Mouse (Mus musculus): ENCODE data around the gene Slc38a1. TPM values are rescaled to one million over a fixed set of nuclear protein-coding genes. Genes with fewer than 3 reads are reported as not detected.

Gene Slc38a1
- polyA plus RNA-seq (2014; fragmentation: Nextera tagmentation; extraction: Ambion mirVana): 46.1 and 56.2 TPM in 2 replicates

GRCm38 (mm10) chr15:96642436-96643405 lies at the start of gene Slc38a1:
Gene Slc38a1, minus strand, starts transcription at chr15:96642913.
- peak within 1 kb of the TSS; percentile 94 for H3K27ac ChIP-seq (replicated peaks; ENCODE audit: low read depth, low read length)
- no peaks in the 10 kb centered on the region for H3K36me3 ChIP-seq (ENCODE audit: control insufficient read depth, insufficient read depth, low read length)
- peak within 1 kb of the TSS; percentile 79 for H3K4me3 ChIP-seq (ENCODE audit: low read depth, low read length)
- WGBS: under 1% methylated on average over 39 of the region's 70 CpGs
- H3K4me1 ChIP-seq (ENCODE audit: control insufficient read depth, insufficient read depth, low read length): peaks cover 19% of the 10 kb centered on the region
- peak; percentile 92 for DNase-seq (ENCODE audit: low spot score)
- H3K27me3 ChIP-seq (replicated peaks; ENCODE audit: control insufficient read depth, insufficient read depth, low read length): no peaks in the 10 kb centered on the region
- peak within 1 kb of the TSS; percentile 90 for H3K9ac ChIP-seq (ENCODE audit: low read depth, low read length)
- H3K4me2 ChIP-seq (ENCODE audit: low read depth, low read length): peak within 1 kb of the TSS; percentile 94
- peak; percentile 76 for ATAC-seq (ENCODE audit: low read depth)
- no peaks in the 10 kb centered on the region for H3K9me3 ChIP-seq (ENCODE audit: control insufficient read depth, low read length)

DNA sequence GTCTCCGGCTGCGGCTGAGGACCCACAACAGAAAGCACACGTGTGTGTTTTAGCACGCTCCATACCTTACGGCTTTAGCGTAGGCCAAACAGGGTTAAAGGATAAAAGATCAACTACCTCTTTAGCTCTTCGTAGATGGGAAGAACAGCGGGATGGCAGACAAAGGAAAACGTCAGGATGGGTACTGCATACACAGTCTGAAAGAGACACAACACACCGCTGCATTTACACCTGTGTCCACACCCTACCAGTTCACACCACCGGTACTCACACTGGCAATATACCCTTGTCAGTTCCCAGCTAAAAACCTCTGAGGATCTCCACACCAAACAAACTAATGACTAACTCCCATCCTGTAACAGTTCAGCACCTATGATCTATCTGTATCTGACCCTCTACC lies 49.7 kb upstream of the Slc38a1 start:
- no peak for ATAC-seq (ENCODE audit: low read depth)
- no peak overlapping the region for H3K27ac ChIP-seq (replicated peaks; ENCODE audit: low read depth, low read length)
- peaks cover 14% of the 10 kb centered on the region for H3K4me1 ChIP-seq (ENCODE audit: control insufficient read depth, insufficient read depth, low read length)
- H3K4me2 ChIP-seq (ENCODE audit: low read depth, low read length): no peak overlapping the region
- no peak for DNase-seq (ENCODE audit: low spot score)
- WGBS: 93% methylated on average over 11 of the region's 11 CpGs
- H3K4me3 ChIP-seq (ENCODE audit: low read depth, low read length): no peak overlapping the region
- no peaks in the 10 kb centered on the region for H3K9me3 ChIP-seq (ENCODE audit: control insufficient read depth, low read length)
- peaks cover 97% of the 10 kb centered on the region for H3K36me3 ChIP-seq (ENCODE audit: control insufficient read depth, insufficient read depth, low read length)
- no peaks in the 10 kb centered on the region for H3K27me3 ChIP-seq (replicated peaks; ENCODE audit: control insufficient read depth, insufficient read depth, low read length)
- no peak overlapping the region for H3K9ac ChIP-seq (ENCODE audit: low read depth, low read length)

GRCm38 (mm10) chr15:96691381-96691780 lies 48.7 kb upstream of the Slc38a1 start:
- 89% methylated on average over 15 of the region's 15 CpGs for WGBS
- Histone ChIP-seq H3K9ac (ENCODE audit: low read depth, low read length) (no peak overlapping the region), H3K4me3 (ENCODE audit: low read depth, low read length) (no peak overlapping the region), H3K36me3 (ENCODE audit: control insufficient read depth, insufficient read depth, low read length) (peaks cover 94% of the 10 kb centered on the region), H3K9me3 (ENCODE audit: control insufficient read depth, low read length) (no peaks in the 10 kb centered on the region), H3K27me3 (replicated peaks; ENCODE audit: control insufficient read depth, insufficient read depth, low read length) (no peaks in the 10 kb centered on the region), H3K4me2 (ENCODE audit: low read depth, low read length) (no peak overlapping the region), H3K27ac (replicated peaks; ENCODE audit: low read depth, low read length) (no peak overlapping the region), H3K4me1 (ENCODE audit: control insufficient read depth, insufficient read depth, low read length) (peaks cover 4% of the 10 kb centered on the region; the same call in 1 of the 2 replicates)
- DNase-seq (ENCODE audit: low spot score) (no peak), ATAC-seq (ENCODE audit: low read depth) (no peak)

GRCm38 (mm10) chr15:96690829-96691228 lies 48.1 kb upstream of the Slc38a1 start:
- Histone ChIP-seq H3K4me1 (ENCODE audit: control insufficient read depth, insufficient read depth, low read length) (no peaks in the 10 kb centered on the region), H3K9ac (ENCODE audit: low read depth, low read length) (no peak overlapping the region), H3K27me3 (replicated peaks; ENCODE audit: control insufficient read depth, insufficient read depth, low read length) (no peaks in the 10 kb centered on the region), H3K36me3 (ENCODE audit: control insufficient read depth, insufficient read depth, low read length) (peaks cover 89% of the 10 kb centered on the region), H3K4me3 (ENCODE audit: low read depth, low read length) (no peak overlapping the region), H3K4me2 (ENCODE audit: low read depth, low read length) (no peak overlapping the region), H3K9me3 (ENCODE audit: control insufficient read depth, low read length) (no peaks in the 10 kb centered on the region), H3K27ac (replicated peaks; ENCODE audit: low read depth, low read length) (no peak overlapping the region)
- 88% methylated on average over 13 of the region's 13 CpGs for WGBS
- DNase-seq (ENCODE audit: low spot score) (no peak), ATAC-seq (ENCODE audit: low read depth) (no peak)

GRCm38 (mm10) chr15:96689919-96690318 lies 47.2 kb upstream of the Slc38a1 start:
- H3K36me3 ChIP-seq (ENCODE audit: control insufficient read depth, insufficient read depth, low read length): peaks cover 80% of the 10 kb centered on the region
- no peaks in the 10 kb centered on the region for H3K9me3 ChIP-seq (ENCODE audit: control insufficient read depth, low read length)
- no peaks in the 10 kb centered on the region for H3K27me3 ChIP-seq (replicated peaks; ENCODE audit: control insufficient read depth, insufficient read depth, low read length)
- H3K4me2 ChIP-seq (ENCODE audit: low read depth, low read length): no peak overlapping the region
- ATAC-seq (ENCODE audit: low read depth) (no peak), DNase-seq (ENCODE audit: low spot score) (no peak)
- no peak overlapping the region for H3K4me3 ChIP-seq (ENCODE audit: low read depth, low read length)
- 88% methylated on average over 9 of the region's 9 CpGs for WGBS
- H3K9ac ChIP-seq (ENCODE audit: low read depth, low read length): no peak overlapping the region
- no peaks in the 10 kb centered on the region for H3K4me1 ChIP-seq (ENCODE audit: control insufficient read depth, insufficient read depth, low read length)
- H3K27ac ChIP-seq (replicated peaks; ENCODE audit: low read depth, low read length): no peak overlapping the region

DNA sequence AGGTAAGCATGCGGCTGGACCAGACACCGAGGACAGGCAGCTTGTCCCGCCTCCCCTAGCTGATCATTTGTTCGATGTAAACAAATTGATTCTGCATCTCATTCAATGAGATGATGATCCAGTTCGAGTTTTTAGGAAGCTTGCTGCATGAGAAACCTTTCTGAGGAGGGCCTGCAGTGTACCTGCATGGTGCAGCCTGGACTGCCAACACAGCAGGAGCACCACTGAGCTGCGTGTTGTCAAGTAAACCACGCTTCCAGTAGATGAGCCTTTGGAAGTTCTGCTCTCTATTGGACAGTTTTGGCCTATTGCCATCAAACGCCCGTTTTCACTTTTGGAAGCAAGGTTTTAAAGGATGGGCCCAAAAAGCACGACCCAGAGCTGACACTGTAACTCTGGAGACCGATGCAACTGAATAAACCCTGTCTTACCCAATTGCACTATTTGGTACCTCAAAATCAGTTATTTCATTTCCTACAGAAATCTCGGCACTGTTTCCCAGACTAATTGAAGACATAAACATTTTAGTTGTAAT lies 46.1 kb upstream of the Slc38a1 start:
- 90% methylated on average over 12 of the region's 12 CpGs for WGBS
- H3K4me3 ChIP-seq (ENCODE audit: low read depth, low read length): no peak overlapping the region
- H3K9ac ChIP-seq (ENCODE audit: low read depth, low read length): no peak overlapping the region
- peaks cover 4% of the 10 kb centered on the region; the same call in 1 of the 2 replicates for H3K4me1 ChIP-seq (ENCODE audit: control insufficient read depth, insufficient read depth, low read length)
- DNase-seq (ENCODE audit: low spot score): no peak
- H3K36me3 ChIP-seq (ENCODE audit: control insufficient read depth, insufficient read depth, low read length): peaks cover 69% of the 10 kb centered on the region
- H3K27ac ChIP-seq (replicated peaks; ENCODE audit: low read depth, low read length): no peak overlapping the region
- no peaks in the 10 kb centered on the region for H3K27me3 ChIP-seq (replicated peaks; ENCODE audit: control insufficient read depth, insufficient read depth, low read length)
- H3K4me2 ChIP-seq (ENCODE audit: low read depth, low read length): no peak overlapping the region
- no peak for ATAC-seq (ENCODE audit: low read depth)
- no peaks in the 10 kb centered on the region for H3K9me3 ChIP-seq (ENCODE audit: control insufficient read depth, low read length)

DNA sequence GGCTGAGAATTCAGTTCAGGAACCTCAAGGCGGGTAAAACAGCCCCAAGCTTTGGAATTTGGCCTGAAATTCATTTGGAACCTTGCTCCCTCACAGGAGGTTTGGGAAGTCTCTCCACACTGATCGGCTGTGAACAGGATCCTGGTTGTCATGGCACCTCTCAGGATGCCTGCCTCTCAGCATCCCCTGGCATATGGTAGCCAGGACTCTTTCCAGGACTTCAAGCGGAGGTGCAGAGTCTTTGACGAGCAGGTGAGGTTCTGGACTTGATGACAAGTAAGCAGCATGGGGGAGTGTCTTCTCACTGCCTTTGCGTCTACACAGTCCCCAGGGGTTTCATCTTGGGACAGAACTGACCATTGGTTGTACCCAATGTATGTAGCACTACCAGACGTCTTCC lies 45.3 kb upstream of the Slc38a1 start:
- Histone ChIP-seq H3K9me3 (ENCODE audit: control insufficient read depth, low read length) (no peaks in the 10 kb centered on the region), H3K36me3 (ENCODE audit: control insufficient read depth, insufficient read depth, low read length) (peaks cover 61% of the 10 kb centered on the region), H3K27ac (replicated peaks; ENCODE audit: low read depth, low read length) (no peak overlapping the region), H3K27me3 (replicated peaks; ENCODE audit: control insufficient read depth, insufficient read depth, low read length) (no peaks in the 10 kb centered on the region), H3K4me1 (ENCODE audit: control insufficient read depth, insufficient read depth, low read length) (peaks cover 4% of the 10 kb centered on the region; the same call in 1 of the 2 replicates), H3K9ac (ENCODE audit: low read depth, low read length) (no peak overlapping the region), H3K4me2 (ENCODE audit: low read depth, low read length) (no peak overlapping the region), H3K4me3 (ENCODE audit: low read depth, low read length) (no peak overlapping the region)
- 77% methylated on average over 6 of the region's 6 CpGs for WGBS
- DNase-seq (ENCODE audit: low spot score): no peak
- no peak for ATAC-seq (ENCODE audit: low read depth)

- Histone ChIP-seq H3K4me3 (ENCODE audit: low read depth, low read length) (no peak overlapping the region), H3K36me3 (ENCODE audit: control insufficient read depth, insufficient read depth, low read length) (peaks cover 54% of the 10 kb centered on the region), H3K9me3 (ENCODE audit: control insufficient read depth, low read length) (no peaks in the 10 kb centered on the region), H3K4me1 (ENCODE audit: control insufficient read depth, insufficient read depth, low read length) (peaks cover 7% of the 10 kb centered on the region; the same call in 1 of the 2 replicates), H3K27me3 (replicated peaks; ENCODE audit: control insufficient read depth, insufficient read depth, low read length) (no peaks in the 10 kb centered on the region), H3K4me2 (ENCODE audit: low read depth, low read length) (no peak overlapping the region), H3K27ac (replicated peaks; ENCODE audit: low read depth, low read length) (no peak overlapping the region), H3K9ac (ENCODE audit: low read depth, low read length) (no peak overlapping the region)
- 62% methylated on average over 1 of the region's 1 CpGs for WGBS
- no peak for ATAC-seq (ENCODE audit: low read depth)
- DNase-seq (ENCODE audit: low spot score): no peak
Observed at GRCm38 (mm10) chr15:96687366-96687765, 44.7 kb upstream of the Slc38a1 start.
